Mouse (Mus musculus) monocyte, adult 5-6 weeks (primary cell): ENCODE results near the gene Tmc4. TPM values are rescaled to one million over a fixed set of nuclear protein-coding genes. Genes with fewer than 3 reads are reported as not detected.

Source experiments
- ATAC-seq: fragments of 153-309, 156-312 bp; replicated peaks from 2 replicates; pipeline ENCODE4 v1.8.0; 2017; ENCODE audit warnings: mild to moderate bottlenecking; ENCODE audit not compliant: low TSS enrichment, insufficient number of reproducible peaks, severe bottlenecking, poor library complexity, low FRiP score
- total RNA-seq: library from RNA; stranded (forward); fragments of 200-1000, 200-491, 200-594 nt; gene quantifications from 3 replicates; pipeline ENCODE4 v1.2.3, GENCODE M21; 2017

The Tmc4 gene
- total RNA-seq, 1 experiment from 2014 or later = 7.6 TPM

GRCm38 (mm10) chr7:3694076-3694948, 17.0 kb upstream of the Tmc4 start:
- peak; percentile 51 for ATAC-seq

GRCm38 (mm10) chr7:3693809-3694075, 16.4 kb upstream of the Tmc4 start:
- no peak for ATAC-seq

GRCm38 (mm10) chr7:3692987-3693808, 15.8 kb upstream of the Tmc4 start, which contains the start of gene Mboat7:
Mboat7 (minus strand) TSS chr7:3693523.
- ATAC-seq = peak; percentile 78

GRCm38 (mm10) chr7:3692382-3692986, 15.1 kb upstream of the Tmc4 start, which contains the start of gene Tsen34:
Tsen34 (plus strand) TSS chr7:3692863.
- ATAC-seq = no peak

GRCm38 (mm10) chr7:3691919-3692318, 14.6 kb upstream of the Tmc4 start:
- no peak for ATAC-seq

- no peak for ATAC-seq
These were observed 8.2 kb upstream of the Tmc4 start for GRCm38 (mm10) chr7:3685400-3686187.

- no peak for ATAC-seq
These were observed 7.3 kb upstream of the Tmc4 start for GRCm38 (mm10) chr7:3684698-3685097.

- ATAC-seq = no peak
These were observed 6.7 kb upstream of the Tmc4 start for GRCm38 (mm10) chr7:3683908-3684550.

- no peak for ATAC-seq
These were observed 982 bp downstream of the Tmc4 start for GRCm38 (mm10) chr7:3676371-3676770.

GRCm38 (mm10) chr7:3675228-3675548, 2.2 kb downstream of the Tmc4 start:
- no peak for ATAC-seq

- ATAC-seq = peak; percentile 88
These were observed 2.7 kb downstream of the Tmc4 start for GRCm38 (mm10) chr7:3674507-3675227.

GRCm38 (mm10) chr7:3666921-3667391, 10.4 kb downstream of the Tmc4 start:
- no peak for ATAC-seq

- ATAC-seq = peak; percentile 99
These were observed 11.9 kb downstream of the Tmc4 start, which contains the start of gene Leng1 for GRCm38 (mm10) chr7:3665215-3666114. Leng1 (minus strand) TSS chr7:3665840.

GRCm38 (mm10) chr7:3664524-3665214, 12.7 kb downstream of the Tmc4 start:
- ATAC-seq = no peak

GRCm38 (mm10) chr7:3658578-3658977, 18.8 kb downstream of the Tmc4 start:
- no peak for ATAC-seq

- ATAC-seq = no peak
These were observed 20.4 kb downstream of the Tmc4 start for GRCm38 (mm10) chr7:3656966-3657365.
